ENCODE assay signal across 8 mouse cellular contexts in genomic region chr11:18296194-18297125, GRCm38 (mm10).
A peak's percentile ranks its signal among the peaks of the same experiment; 100 is the strongest.
DNase-seq lines count a peak whose midpoint lies in the region; ATAC-seq lines count a peak whose summit lies in the region.

No protein-coding gene starts in this region.

- peaks cover 10% of the 10 kb centered on the region for H3K4me1 ChIP-seq in lung, embryonic 15.5 days

- ATAC-seq in lung, embryonic 15.5 days (ENCODE audit: borderline replicate concordance, extremely low read depth, low FRiP score, low TSS enrichment), result peak; percentile 92

- peak overlapping the region; percentile 89 for H3K27ac ChIP-seq in lung, embryonic 15.5 days

- no peaks in the 10 kb centered on the region for H3K36me3 ChIP-seq in lung, embryonic 15.5 days

- WGBS in lung, embryonic 15.5 days, result 22% methylated on average over 2 of the region's 2 CpGs

- H3K9ac ChIP-seq in lung, embryonic 15.5 days, result no peak overlapping the region

- H3K9me3 ChIP-seq in lung, embryonic 15.5 days, result no peaks in the 10 kb centered on the region

- H3K27me3 ChIP-seq in lung, embryonic 15.5 days, result no peaks in the 10 kb centered on the region

- H3K4me2 ChIP-seq in lung, embryonic 15.5 days, result no peak overlapping the region

- DNase-seq in heart, adult 18-20 months, result peak; percentile 71 to 78
- DNase-seq in heart, postnatal 25 days (ENCODE audit: low spot score), result no peak
- DNase-seq in urinary bladder, postnatal 14 days (ENCODE audit: low spot score), result peak; percentile 23
- no peak for DNase-seq in urinary bladder, postnatal 25 days (ENCODE audit: low spot score)
- no peak for DNase-seq in embryo, embryonic 9.5 days (ENCODE audit: extremely low spot score)
- no peak for DNase-seq in left cerebral cortex, adult 8-10 months (ENCODE audit: low spot score in 2 of 2)
- no peak for DNase-seq in urinary bladder, adult 18-20 months (ENCODE audit: low spot score in 2 of 2)

- no peak overlapping the region for H3K4me3 ChIP-seq in lung, embryonic 15.5 days

- intact Hi-C loops in heart, postnatal 25 days (cut with DNase I), result no loop called here

Comparison
In these comparisons a context has a peak if more than half of its experiments do, and no peak if none do; other contexts are left out.
1. DNase-seq: peak in heart, adult 18-20 months (2 of 2) and urinary bladder, postnatal 14 days (single experiment); none in heart, postnatal 25 days (single experiment), urinary bladder, postnatal 25 days (single experiment), embryo, embryonic 9.5 days (single experiment), left cerebral cortex, adult 8-10 months (0 of 2) and urinary bladder, adult 18-20 months (0 of 2).